Mouse (Mus musculus): ENCODE results near the gene Phf21a.

The Phf21a gene

DNA sequence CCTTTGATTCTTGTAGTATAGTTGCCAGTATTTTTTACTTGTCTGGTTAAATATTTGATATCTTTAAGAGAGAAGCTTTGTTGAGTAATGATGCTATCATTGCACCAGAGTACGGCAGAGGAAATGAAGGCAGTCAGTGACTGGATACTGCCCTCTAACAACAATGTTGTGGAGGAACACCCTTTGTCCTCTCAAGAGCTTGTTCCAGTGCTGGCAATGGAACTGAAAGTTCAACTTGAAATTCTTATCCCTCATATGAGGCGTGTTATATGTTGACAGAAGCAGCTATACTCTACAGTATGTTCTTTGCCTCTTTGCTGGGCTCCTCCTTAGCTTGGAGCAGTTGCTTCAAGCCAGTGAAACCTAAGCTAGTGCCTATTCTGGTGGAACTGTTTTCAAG is 147.4 kb downstream of the Phf21a start:
- DNase-seq = no peak

DNA sequence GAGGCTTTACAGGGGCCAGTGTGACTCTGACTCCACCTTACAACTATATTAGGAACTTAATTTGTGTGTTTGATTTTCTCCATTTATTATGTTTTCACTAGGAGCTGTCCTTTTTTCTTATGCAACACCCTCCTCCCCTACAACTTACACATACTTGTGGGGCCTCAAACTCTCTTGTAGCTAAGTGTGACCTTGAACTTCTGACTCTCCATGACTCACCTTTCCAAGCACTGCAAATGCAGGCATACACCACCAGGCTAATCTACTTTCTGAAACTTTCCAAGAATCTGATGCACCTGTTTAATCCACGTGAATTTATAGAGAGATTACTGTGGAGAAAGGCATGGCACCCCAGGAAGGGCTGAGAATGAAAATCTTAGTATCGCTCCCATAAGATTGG is 147.9 kb downstream of the Phf21a start:
- DNase-seq = no peak

DNA sequence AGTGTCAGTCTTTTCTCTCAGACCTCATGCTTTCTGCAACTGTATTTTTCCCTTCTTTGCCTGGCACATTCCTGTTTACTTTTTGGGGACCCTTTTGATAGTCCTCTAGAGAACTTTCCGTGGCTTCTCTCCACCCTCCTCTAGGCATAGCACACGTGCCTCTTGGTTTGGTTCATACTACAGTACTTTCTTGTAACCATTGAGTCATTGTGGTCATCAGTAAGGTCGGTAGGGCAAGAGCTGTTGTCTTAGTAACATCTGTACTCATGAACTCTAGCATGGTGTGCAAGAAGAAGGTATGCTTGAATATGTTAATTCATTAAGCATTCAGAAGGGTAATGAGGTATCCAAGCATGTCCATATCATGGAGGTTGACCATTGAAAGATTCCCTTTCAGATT is 148.4 kb downstream of the Phf21a start:
- DNase-seq = no peak

DNA sequence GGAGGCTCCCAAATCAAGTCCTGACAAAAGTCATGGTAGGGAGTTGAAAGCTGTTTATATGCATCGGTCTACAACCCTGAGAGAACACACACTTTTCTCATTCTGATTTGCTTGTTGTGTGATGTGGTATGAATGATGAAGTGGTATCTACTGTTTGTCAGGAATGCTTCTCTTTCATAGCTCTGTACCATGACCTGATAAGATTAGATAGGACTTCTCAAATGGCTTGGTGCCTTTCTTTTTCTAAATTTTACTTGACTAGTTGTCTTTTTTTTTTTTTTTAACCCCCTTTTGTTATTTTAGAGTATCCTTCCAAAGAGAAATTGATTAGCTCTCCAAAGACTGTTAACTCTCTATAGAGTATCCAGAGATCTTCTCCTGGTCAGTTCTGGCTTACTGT is 153.2 kb downstream of the Phf21a start:
- DNase-seq = no peak

DNA sequence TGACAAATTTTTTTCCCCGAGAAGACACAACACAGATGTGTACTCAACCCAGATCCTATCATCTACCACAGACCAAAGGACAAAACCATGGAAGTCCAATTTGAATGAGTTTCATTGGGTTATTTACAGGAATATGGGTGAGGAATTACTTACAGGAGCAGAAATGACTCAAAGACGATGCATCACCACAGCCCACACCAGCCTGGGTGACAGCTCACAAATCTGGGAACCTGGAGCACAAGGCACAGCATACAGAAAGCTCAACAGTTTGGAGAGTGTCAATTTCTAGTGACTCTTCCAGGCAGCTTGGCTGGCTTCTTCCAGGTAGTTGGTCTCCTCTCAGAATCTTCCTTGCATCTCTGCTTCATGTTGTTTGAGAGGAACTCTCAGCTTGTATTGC is 154.8 kb downstream of the Phf21a start:
- no peak for DNase-seq

DNA sequence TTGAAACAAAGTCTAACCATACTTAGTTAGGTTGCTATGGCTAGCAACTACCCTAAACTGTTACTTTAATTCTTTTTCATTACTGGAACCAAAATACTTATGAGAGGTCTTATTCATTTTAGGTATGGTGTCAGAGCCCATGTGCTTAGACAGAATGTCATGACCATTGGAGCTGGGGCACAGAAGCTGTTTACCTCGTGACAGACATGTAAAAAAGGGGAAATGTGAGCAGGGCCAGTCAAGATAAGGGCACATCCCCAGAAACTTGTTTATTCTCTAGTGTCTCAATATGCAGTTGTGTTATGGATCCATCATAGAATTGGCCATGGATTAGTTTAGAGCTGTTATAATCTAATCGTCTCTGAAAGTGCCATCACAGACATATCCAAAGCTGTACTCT is 157.6 kb downstream of the Phf21a start:
- DNase-seq = no peak

DNA sequence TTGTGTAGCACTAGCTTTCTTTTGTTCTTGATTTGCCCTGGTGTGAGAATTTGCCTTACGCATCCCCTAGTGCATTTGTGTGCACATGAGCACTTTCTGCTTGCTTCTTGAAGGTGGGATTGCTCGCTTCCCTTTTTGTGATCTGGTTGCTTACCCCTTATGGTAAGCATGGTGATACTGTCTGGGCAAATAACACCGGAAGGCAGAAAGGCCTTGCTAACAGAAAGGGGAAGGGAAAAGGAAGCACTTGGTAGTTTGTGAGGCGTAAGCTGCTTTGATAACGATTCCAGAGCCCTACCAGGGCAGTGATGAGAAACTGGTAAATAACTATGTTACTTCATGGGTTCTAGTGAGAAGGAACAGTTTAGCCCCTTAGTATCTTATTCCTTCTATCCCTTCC is 160.9 kb downstream of the Phf21a start:
- DNase-seq = no peak

DNA sequence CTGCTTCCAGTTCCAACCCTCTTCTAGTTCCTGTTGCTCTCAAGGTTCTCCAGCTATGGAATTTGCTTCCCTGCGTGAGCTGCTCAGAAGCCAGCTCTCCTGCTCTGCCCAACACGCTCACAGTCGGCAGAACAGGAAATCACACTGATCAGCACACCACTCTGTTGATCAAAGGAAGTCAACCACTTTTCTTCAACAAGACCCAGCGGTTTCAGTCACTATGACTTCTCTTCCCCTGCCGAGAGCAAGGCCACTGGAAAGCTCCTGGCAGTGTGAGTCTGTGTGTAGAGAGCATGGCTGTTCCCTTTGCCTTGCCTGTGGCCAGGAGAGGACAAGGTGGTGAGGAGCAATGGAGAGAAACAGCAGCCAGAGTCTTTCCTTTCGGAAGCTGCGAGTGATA is 163.2 kb downstream of the Phf21a start:
- no peak for DNase-seq

DNA sequence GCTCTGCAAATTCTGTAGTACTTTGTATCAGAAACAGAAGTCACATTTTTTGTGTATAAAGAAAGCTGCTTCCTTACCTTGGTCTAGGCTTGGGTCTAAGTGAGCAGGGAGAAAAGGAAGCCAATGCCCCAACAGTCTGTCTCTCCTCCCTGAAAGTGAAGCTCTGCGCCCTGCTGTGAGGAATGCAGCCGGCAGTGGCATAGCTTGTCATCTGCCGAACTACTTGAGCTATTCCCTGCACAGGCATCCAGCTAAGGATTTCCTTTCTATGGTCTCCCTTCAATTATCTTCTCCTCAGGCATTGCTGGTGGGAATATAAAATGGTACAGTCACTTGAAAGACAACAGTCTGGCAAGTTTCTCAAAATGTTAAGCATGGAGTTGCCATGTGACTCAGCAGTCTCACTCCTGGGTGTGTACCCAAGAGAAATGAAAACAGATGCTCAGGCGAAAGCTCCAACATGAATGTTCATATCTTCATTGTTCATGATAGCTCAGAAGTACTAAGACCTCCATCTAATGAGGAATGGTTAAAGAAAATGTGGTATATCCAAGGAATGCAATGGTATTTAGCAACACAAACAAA is 164.5 kb downstream of the Phf21a start:
- peak; percentile 28 for DNase-seq

DNA sequence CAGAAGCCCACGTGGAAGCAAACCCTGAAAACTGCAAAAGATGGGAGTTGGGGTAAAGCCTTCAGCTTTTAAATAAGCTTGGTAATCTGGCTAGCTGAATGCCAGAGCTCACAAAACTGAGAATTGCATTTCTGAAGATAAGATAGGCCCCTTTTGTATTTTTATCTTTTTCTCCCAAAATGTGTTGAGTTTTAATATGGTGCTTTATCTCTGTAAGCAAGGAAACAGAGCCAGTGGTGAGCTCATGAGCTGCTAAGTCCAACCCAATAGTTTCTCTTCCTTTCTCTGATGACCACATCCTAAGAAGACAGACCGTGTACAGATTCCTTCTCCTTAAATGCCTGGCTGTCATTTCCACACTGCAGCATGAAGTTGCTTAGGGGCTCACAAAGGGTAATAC is 167.0 kb downstream of the Phf21a start:
- DNase-seq = no peak

DNA sequence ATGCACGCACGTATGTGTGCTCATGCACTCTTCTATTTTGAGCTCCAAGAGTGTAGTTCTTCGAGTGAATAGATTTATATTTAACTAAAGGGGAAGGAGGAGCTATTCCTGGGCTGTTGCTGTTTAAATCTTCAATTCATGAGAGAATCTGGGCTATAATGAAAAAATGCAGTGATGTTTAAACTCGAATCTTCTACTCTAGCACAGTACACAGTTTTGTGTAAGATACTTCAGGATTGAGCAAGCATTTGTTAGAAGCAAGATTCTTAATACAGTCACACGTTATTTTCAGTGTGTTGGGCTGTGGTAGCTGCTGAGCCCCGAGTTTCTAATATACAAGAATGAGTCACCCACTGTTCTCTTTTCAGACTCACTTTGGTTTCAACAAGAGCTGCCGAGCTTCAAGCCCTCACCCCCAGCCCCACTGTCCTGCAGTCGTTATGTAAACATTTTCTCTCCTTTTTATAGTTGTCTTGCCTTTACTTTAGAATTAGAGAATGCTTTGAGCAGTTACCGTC is 173.2 kb downstream of the Phf21a start:
- DNase-seq = no peak

DNA sequence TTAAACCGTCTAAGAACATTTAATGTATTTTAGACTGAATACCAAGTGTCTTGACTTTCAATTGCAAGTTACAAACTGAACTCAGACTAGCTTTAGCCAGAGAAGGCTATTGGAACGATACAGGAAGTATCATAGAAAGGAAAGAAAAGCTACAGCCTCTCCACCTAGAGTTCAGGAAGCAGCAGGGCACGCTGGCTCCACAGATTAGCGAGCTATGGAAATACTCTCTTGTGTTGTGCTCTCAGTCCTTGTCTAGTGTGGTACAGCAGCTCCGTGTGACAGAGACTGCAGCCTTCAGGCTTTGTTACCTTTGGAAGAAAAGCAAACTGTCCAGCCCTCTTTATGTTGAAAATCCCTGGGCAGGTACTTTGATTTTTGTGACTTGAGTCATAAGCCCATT is 176.3 kb downstream of the Phf21a start:
- no peak for DNase-seq

DNA sequence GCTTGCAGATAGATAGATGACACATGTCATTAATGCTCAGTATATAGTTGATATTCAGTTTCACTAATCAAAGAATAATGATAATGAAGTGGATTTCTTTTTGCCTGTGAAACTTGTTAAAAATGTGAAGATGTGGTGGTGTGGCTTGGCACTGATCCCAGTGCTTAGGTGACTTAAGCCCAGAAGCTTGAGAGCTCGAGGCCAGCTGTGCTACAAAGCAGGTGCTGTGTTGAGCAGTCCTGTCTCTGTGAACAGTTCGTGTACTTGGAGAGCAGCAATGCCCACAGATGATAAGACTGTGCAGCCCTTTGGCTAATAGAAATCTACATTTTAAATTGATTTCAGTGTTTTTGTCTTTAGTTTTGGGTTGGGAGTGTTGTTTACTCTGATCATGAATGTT is 179.6 kb downstream of the Phf21a start:
- DNase-seq = no peak

DNA sequence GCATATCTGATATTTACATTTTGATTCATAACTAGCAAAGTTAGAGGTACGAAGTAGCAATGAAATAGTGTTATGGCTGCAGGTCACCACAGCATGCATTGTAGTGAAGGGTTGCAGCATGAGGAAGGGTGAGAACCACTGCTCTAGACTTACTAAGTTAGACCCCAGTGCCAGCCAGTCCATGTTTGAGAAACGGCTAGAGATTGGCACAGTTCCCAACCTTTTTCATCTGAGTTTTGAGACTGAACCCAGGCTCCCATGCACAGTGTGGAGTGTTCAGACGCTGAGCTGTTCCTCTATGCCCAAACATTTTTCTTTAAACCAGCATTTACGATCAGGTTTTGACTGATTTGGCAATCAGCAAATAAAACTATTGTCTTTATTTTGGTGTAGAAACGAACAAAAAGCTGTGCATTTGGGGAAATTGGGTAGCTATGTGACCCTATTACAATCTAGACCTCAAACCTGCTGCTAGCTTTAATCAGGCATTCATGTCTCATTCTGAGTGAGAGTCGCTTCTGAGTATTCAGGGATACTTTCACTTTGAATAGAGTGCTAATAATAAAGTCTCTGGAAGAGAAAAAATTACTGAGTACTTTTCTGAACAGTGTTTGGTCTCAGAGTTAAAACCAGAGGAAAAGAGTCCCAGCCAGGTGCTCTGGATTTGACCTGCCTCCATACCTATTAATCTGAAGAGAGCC is 180.3 kb downstream of the Phf21a start:
- DNase-seq = no peak

DNA sequence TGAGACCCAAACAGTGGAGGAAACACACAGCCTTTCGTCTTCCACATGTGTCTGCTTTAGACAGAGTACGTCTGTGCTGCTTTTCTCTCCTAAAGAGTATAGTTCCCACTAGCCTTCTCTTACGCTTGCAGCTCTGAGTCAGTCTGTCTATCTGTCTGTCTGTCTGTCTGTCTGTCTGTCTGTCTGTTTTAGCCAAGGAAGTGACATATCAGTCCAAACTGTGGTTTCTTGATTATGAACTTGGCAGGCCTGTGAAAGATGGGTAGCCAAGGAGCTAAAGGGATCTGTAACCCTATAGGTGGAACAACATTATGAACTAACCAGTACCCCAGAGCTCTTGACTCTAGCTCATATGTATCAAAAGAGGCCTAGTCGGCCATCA is 180.9 kb downstream of the Phf21a start:
- DNase-seq = no peak

DNA sequence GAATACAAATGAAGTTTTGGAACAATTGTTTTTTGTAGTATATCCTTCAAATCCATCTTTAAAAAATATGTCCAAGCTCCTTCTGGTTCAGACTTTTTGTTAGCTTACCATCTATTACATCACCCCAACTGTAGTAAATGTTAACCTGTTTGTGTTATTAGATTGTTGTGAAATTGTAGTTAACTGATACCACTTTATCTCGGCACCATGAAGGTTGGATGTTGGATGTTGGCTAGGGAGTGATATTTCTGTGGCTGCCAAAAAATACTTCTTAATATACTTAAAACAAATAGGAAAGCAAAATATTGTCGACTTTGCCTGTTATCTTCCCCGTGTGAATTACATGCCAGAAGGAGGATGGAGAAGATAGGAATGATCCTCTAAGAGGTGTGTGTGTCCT is 184.9 kb downstream of the Phf21a start:
- no peak for DNase-seq

DNA sequence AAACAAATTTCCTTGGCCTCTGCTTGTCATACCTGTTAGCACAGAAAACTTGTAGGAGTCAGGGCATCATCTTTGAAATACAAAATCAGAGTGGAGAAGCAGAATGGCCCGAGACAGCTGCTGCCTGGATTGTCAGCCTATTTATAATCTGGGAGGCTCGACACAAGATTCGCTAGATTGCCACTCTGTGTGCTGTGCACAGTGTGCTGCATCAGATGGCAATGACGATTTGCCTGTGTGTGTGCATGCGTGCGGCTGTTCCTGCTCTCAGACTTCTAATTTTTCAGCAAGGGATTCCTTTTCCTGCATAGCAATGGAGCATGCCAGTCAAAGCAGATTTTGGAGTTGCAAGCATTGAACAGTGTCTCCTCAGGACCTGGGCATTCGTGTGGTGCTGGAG is 185.7 kb downstream of the Phf21a start:
- no peak for DNase-seq

DNA sequence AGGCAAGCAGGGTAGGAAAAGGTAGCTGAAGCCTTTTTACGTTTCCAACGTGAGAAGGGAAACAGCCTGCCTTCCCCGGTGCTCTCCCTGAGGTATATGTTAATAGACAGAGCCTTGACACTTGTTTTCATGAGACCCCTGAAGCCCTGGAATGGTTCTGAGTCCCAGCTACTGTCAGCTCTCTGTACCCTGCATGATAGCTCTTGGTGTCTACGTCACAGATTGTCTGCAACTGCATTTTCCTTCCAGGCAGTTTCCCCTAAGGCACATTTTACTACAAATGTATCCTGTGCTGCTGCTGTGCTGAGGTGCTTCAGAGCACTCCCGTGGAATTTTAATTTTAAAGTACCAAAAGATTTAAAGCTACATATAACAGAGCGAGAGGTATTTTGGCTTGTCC is 186.5 kb downstream of the Phf21a start:
- DNase-seq = no peak

DNA sequence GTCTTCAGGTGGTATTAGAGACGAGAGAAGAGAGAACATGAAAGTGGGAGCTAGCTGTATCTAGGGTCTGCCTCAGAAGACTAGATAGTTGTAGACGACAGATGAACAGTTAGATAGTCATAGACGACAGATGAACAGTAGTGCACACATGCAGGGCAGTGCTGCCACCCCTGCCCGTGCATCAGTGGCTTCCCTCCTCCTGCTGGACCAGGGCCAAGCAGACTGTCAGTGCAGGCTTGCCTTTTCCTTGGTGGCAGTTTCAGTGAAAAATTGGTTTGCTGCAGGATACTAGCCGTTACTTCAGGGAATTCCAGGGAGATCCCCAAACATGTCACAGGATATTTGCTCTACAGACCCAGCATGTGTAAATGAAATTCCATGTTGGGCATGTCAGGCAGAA is 192.7 kb downstream of the Phf21a start:
- peak; percentile 61 for DNase-seq

DNA sequence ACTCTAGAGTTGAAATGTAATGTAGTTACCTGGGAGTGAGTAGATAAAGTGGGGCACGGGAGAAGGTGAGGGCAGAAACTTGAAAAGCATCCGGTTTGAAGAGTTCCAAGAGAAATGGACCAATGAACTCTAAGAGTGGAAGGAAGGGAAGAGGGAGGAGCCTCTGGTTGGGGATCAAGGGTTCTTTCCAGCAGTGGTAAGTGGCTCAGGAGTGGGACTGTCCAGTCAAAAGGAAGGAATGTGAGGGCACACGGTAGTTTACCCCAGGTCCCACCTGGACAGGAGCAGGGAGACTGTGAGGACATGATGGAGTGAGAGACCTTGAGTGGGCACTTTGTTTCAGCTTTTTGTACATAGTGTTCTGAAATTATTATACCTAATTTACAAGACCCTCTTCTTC is 196.4 kb downstream of the Phf21a start:
- no peak for DNase-seq

DNA sequence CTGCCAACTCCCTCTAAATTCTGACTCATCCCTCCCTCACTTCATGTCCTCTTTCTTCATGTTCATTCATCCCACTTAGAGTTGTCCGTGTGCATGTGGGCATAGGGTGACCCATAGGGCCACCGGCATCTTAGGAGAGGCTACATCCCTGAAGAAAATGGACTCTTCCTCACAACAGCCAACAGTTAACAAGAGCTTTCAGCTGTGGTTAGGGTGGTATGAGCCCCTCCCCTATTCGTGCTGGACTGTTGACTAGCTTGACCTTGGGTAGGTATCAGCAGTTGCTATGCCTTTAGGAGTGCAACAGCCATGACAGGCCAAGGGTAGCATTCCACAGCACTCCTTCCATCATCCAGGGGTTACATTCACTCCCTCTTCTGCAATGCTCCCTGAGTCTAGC is 198.6 kb downstream of the Phf21a start:
- no peak for DNase-seq

DNA sequence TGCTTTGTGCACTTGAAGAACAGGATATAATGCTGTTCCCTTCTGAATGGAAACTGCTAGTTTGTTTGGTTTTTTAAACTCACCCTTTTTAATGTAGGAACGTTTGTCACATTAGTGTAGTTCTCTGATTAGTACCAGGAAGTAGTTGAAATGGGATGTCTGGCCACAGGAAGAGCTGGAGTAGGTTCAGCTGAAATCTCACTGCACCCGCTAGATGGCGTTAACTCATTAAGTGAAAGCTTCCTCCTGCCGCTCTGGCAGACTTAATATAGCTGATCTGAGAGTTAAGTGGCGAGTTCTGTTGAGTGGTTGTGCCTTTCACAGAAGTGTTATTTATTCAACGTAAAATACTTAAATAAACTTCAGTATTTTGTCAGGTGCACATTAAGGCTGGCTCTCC is 203.5 kb downstream of the Phf21a start:
- DNase-seq = peak; percentile 76

DNA sequence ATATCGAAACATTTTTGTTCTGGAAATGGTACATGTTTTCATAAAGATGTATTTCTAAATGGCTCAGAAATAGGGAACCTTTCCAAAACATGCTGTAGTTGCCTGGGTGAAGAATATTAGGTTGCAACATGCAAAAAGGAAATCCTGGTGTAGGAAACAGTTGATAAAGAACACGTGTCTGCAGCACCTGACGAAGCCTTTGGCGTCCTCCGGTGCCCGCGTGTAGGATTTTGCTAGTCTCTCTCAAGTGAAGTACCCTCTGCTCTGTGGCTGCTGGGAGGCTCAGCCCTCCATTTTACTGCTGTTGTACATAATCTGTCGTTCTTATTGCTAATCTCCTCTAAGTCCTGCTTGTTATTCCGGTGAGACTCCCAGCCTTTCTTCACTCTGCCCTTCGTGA is 207.0 kb downstream of the Phf21a start:
- DNase-seq = no peak

DNA sequence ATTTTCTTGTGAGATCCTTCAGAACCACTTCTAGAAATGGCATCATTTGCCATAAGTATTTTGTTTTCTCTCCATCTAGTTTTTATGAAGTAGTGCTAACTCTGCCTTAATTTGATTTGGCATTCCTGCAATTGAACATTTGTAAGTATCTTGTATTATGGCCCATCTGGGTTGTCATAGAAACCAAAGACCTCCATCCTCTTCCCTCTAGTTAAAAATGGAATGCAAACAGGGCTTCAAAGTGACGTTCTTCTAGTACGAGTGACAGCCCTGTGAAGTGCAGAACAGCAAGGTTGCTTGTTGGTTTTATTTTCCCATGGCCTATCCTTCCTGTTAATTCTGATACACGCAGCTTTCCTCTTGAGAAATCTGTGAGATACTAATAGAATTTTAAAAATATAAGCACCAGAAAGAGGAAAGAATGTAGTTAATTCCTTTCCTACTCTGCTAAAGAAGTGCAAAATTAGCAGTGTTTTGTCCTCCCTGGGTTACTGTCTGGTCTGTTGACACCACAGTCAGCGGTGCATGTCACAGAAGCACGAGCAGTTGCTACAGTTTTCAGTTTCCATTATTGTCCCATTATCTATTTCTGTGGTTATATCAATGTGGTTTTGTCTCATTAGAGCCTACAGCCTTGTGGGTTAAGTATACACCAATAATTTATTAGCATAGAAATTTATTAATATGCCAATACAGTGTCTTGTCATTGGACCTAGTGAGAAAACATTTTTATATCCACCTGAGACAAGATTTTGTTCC is 209.1 kb downstream of the Phf21a start:
- DNase-seq = no peak
